Mouse (Mus musculus): ENCODE data around the gene Kat2a.

Kat2a gene

DNA sequence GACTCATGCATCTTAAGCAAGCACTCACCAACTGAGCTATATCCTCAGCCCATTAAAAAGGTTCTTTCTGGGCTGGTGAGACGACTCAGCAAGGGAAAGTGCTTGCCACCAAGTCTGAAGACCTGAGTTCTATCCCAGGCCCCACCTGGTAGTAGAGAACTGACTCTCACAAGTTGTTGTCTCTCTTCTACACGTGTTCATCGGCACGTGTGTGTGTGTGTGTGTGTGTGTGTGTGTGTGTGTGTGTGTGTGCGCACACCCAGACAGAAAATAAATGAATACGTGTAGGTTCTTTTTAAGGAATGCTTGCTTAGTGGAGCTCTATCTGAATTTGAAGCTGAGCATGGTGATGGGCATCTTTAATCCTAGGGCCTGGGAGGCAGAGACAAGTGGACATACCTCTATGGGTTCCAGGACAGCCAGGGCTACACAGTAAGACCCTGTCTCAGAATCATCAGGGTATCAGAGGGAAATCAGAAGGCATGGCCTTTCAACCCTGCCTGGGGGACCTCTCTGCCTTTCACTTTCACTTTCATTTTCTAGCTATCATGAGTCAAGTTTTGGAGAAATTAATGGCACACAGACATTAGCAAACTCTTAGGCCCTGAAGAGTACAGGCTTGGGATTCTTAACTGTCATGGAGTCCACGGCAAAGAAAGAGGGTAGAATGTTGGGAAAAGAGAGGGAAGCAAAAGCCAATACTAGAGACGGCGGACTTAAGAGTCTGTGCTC lies 23.0 kb upstream of the Kat2a start:
- no peak for DNase-seq

GRCm38 (mm10) chr11:100730477-100731205 lies 18.4 kb upstream of the Kat2a start:
- peak; percentile 40 for DNase-seq

- DNase-seq = no peak
Observed at GRCm38 (mm10) chr11:100729976-100730375, 17.7 kb upstream of the Kat2a start.

- no peak for DNase-seq
Observed at GRCm38 (mm10) chr11:100728601-100729000, 16.3 kb upstream of the Kat2a start.

GRCm38 (mm10) chr11:100727201-100727600 lies 14.9 kb upstream of the Kat2a start:
- DNase-seq = no peak

DNA sequence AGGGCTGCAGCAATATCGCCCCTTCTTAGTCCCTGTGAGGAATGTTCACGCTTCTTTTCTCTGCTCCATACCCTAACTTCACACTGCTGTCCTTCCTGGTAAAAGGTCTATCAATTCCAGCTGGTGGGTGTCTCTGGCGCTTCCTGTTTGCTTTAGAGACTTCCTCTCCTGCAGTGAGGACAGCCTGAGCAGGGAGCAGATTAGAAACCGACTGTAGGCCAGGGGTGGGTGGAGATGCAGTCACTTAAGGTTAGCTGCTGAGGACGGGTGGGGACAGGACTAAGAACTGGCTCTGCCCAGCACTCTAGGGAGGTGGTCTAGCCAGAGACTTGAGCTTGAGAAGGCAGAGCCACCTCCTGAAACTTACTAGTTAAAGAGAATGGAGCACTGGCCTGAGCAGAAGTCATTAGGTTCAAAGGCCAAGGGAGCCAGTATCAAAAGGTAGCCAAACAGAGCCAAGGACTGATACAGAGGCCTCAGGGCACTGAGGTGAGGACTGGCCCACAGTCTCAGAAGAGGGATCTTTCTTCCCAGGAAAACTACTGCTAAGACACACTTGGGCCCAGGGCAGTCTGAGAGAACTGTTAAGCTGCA lies 12.8 kb upstream of the Kat2a start:
- peak; percentile 45 for DNase-seq

DNA sequence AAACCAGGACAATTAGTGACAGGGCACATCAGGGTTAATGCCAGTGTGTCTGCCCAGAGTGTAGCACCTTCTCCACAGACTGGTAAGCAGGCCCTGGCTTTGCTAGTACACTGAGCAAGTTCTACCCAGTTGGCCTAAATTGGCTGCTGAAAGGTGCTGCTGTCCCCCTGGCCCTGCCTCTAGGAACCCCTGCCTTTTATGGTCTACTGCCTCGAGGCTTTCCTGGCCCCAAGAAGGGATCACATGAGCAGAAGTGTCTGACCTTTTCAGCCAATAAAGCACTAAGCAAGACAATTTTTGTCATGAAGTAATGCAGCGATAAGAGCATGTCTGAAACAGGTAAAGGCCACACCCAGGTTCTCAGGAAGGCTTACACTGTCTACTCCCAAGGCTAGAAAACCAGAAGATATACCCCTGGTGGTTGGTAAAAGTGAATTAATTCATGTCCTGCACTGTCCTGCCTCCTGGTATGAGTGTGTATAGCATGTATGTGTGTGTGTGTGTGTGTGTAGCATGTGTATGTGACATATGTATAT lies 10.3 kb upstream of the Kat2a start:
- DNase-seq = no peak

DNA sequence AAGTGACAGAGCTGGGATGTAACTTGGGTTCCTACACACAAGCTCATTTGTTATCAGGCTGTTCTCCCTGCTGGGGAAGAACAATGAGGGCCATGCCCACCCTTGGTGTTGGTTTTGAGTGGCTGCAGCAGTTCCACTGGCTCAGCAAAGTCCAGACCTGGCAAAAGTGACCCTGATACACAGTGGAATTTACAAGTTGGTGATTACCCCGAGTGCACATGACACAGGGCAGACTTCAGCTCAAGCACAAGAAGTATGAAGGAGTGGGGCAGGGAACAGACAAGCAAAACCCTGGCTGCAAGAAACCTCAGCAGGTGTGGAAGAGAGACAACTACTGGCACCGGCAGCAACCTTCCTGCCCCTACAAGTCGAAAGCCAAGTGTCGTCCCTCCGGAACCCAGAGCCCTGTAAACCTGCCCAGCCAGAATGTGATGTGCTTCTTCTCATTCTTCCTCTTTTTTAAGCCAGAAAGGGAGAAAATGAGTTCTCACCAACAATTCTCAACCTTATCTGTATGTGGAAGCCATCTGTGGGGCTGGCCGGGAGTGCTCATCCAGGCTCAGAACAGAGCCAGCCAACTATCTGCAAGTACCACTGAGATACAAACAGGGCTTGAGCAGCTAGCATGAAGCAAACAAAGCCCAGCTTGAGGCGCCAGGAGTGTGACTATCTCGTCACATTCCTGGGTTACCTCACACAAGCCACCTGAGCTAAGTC lies 9.7 kb upstream of the Kat2a start:
- peak; percentile 57 for DNase-seq

GRCm38 (mm10) chr11:100721254-100721653 lies 9.0 kb upstream of the Kat2a start:
- no peak for DNase-seq

DNA sequence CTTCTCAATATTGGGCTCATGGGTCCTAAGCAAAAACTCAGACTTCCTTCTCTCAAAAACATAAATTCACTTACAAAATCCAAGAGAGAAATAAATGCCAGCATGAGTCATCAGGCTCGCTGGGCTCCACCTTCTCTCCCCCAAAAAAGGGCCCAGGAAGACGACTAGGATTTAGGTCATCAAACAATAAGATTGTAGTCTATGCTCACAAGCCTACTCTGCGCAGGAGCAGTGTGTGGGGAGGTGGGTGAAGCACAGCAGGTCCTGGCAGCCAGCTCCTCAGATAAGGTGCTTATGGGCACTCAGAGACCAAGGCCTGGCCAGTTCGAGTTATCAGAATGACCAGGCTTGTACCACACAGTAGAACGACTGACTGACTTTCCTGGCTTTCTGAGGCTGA lies 8.1 kb upstream of the Kat2a start:
- DNase-seq = no peak

DNA sequence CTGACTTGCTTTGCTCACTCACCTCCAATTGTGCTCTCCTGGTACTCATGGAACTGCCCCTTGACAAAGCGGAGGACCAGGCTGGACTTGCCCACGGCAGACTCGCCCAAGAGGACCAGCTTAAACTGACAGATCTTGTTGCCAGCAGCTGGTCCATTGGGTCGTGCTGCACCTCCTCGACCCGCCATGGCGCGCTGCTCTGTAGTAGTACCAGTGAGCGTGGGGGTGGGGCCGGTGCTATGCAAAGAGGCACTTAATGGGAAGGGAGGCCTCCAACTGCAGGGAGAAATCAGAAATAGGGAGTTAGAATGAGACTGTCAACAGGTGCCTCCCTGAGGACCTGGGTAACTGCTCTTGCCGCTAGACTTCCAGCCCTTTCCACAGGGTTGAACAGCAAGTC lies 7.6 kb upstream of the Kat2a start:
- DNase-seq = peak; percentile 48

GRCm38 (mm10) chr11:100719312-100719711 lies 7.0 kb upstream of the Kat2a start:
- no peak for DNase-seq

GRCm38 (mm10) chr11:100718866-100719265 lies 6.6 kb upstream of the Kat2a start:
- DNase-seq = no peak

DNA sequence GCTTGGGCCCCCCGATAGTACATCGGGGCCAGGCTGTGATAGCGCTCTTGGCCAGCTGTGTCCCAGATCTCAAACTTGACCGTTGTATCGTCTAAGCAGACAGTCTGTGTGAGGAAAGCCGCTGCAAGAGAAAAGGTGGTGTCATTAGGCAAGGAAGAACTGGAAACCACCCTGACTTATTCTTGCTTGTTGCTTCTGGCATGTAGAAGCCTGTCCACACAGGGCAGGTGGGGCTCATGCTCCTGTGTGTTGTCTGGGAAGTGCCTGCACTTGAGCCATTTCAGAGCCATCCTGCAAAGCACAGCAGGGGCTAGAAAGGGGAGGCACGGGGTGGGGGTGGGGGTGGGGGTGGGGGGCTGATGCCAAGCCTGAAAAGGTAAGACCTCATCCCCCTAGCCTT lies 6.2 kb upstream of the Kat2a start:
- DNase-seq = no peak

DNA sequence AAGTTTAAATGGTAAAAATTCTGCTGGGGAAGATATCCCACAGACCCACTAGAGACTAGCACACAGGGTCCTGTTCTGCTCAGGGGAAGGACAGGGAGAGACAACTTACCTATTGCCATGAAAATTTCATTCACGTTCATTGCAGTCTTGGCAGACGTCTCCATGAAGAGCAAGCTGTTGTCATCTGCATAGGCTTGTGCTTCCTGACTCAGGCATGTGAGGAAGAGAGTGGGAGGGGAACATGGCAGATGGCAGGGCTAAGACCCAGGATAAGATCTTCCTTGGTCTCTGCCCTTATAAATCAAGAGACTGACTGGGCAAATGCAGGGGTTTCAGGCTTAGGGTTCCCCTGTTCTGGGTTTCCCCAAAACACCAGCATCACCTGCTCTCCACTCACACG lies 4.4 kb upstream of the Kat2a start:
- DNase-seq = no peak

DNA sequence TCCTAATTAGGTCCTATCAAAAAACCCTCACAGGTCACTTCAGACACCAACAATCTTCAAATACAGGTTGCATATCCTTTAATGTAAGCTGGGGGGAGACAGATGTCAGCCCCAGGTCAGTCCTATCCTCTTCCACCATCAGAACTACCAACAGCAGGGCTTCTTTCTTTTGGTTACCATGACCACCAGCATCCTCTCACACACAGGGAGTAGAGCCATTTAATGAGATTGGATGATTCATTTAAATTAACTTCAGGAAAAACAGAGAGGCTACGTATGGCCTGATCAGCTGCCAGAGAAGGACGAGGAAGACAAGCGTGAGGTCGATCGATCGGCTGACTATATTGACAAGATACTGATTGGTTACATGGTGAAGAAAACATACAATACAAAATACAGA lies 2.7 kb upstream of the Kat2a start:
- DNase-seq = no peak

DNA sequence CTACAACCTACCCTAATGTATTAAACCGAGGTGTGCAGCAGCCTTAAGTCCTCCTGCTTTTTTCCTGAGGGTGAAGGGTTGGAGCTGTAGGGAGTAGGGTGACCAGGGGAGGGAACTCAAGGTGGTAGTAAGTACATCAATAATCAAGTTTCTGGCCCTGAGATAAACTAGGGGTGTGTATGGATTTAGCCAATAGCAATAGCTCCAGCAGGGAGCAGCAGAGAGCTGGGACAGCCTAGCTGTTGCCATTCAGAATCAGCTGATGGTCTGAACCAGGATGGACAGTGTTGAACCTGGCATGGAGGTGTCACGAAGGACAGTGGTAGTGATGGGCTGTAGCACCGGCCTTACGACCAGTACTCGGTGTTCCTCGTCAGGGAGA lies 2.3 kb upstream of the Kat2a start:
- DNase-seq = peak; percentile 94

- peak; percentile 88 for DNase-seq
Observed at GRCm38 (mm10) chr11:100713735-100714533, 1.7 kb upstream of the Kat2a start, which contains the start of gene Hspb9. Gene Hspb9, plus strand, starts transcription at chr11:100713850.

GRCm38 (mm10) chr11:100713174-100713573 lies 909 bp upstream of the Kat2a start:
- DNase-seq = no peak

GRCm38 (mm10) chr11:100710977-100711376 lies 1.3 kb downstream of the Kat2a start:
- DNase-seq = no peak

GRCm38 (mm10) chr11:100710528-100710927 lies 1.7 kb downstream of the Kat2a start:
- DNase-seq = no peak

- DNase-seq = no peak
Observed at GRCm38 (mm10) chr11:100709201-100709810, 3.0 kb downstream of the Kat2a start.

Data from kidney, postnatal 10 days (tissue).